Mouse (Mus musculus) MEL (cell line): ENCODE measurements around the gene Trank1. TPM values are rescaled to one million over a fixed set of nuclear protein-coding genes. Genes with fewer than 3 reads are reported as not detected.

Experiments
- DNase-seq: peaks from one replicate; pipeline ENCODE4 v3.0.0; 2011; ENCODE audit warnings: low read depth, low spot score
- H3K27ac ChIP-seq: 2 replicates; pipeline ENCODE4 v1.5.1; 2012; ENCODE audit warnings: low read depth, mild to moderate bottlenecking, control low read depth, low read length, moderate library complexity; ENCODE audit not compliant: control insufficient read depth
- H3K27me3 ChIP-seq, 2 experiments: fragments of 150-350 bp in 1 of 2; sonication (generic) in 1 of 2; 2 replicates each; pipeline ENCODE4 v1.6.1; 2012; ENCODE audit warnings: low read length in 2 of 2, mild to moderate bottlenecking in 2 of 2, improper control_type of control experiment in 1 of 2, moderate library complexity in 1 of 2; ENCODE audit not compliant: insufficient read depth in 2 of 2, control insufficient read depth in 1 of 2
- H3K36me3 ChIP-seq, 2 experiments: 2 replicates each; pipeline ENCODE4 v1.6.1; 2012 to 2014; ENCODE audit warnings: low read length in 2 of 2, improper control_type of control experiment in 1 of 2, inconsistent platforms in 1 of 2, mild to moderate bottlenecking in 1 of 2; ENCODE audit not compliant: insufficient read depth in 2 of 2, control insufficient read depth in 1 of 2
- H3K4me1 ChIP-seq, 2 experiments: fragments of 150-350 bp in 1 of 2; sonication (generic) in 1 of 2; 2 replicates each; pipeline ENCODE4 v1.6.1; 2012; ENCODE audit warnings: low read length in 2 of 2, improper control_type of control experiment in 1 of 2, mild to moderate bottlenecking in 1 of 2; ENCODE audit not compliant: insufficient read depth in 2 of 2, control insufficient read depth in 1 of 2
- H3K4me3 ChIP-seq, 2 experiments: fragments of 150-350 bp in 1 of 2; sonication (generic) in 1 of 2; 2 replicates each; pipeline ENCODE4 v1.5.1; 2012; ENCODE audit warnings: low read depth in 2 of 2, low read length in 2 of 2, mild to moderate bottlenecking in 2 of 2, moderate library complexity in 2 of 2, control low read depth in 1 of 2, improper control_type of control experiment in 1 of 2; ENCODE audit not compliant: control insufficient read depth in 1 of 2, insufficient read depth in 1 of 2
- H3K79me2 ChIP-seq: 2 replicates; pipeline ENCODE4 v1.6.1; 2012; ENCODE audit warnings: mild to moderate bottlenecking, low read length, moderate library complexity; ENCODE audit not compliant: control insufficient read depth, poor library complexity, insufficient read depth
- H3K9ac ChIP-seq: 2 replicates; pipeline ENCODE4 v1.6.1; 2012; ENCODE audit warnings: low read depth, mild to moderate bottlenecking, control low read depth, low read length, moderate library complexity; ENCODE audit not compliant: control insufficient read depth, poor library complexity, severe bottlenecking
- H3K9me3 ChIP-seq: fragments of 150-350 bp; sonication (generic); replicated peaks from 2 replicates; pipeline ENCODE4 v1.6.1; 2012; ENCODE audit warnings: mild to moderate bottlenecking, low read length, improper control_type of control experiment, moderate library complexity; ENCODE audit not compliant: insufficient read depth
- BHLHE40 ChIP-seq: IDR thresholded peaks from 2 replicates; pipeline ENCODE4 v1.6.1; 2012; ENCODE audit warnings: low read depth, mild to moderate bottlenecking, inconsistent platforms, low read length, improper control_type of control experiment, borderline replicate concordance
- CHD1 ChIP-seq: IDR thresholded peaks from 2 replicates; pipeline ENCODE4 v1.6.1; 2012; ENCODE audit warnings: low read depth, mild to moderate bottlenecking, inconsistent platforms, low read length, improper control_type of control experiment
- CTCF ChIP-seq, 3 experiments: IDR thresholded peaks in 2 of 3; conservative IDR thresholded peaks in 1 of 3; 2 replicates each; pipeline ENCODE4 v1.5.1; 2011 to 2012; ENCODE audit warnings: low read length in 3 of 3, low read depth in 2 of 3, mild to moderate bottlenecking in 2 of 3, improper control_type of control experiment in 1 of 3, inconsistent platforms in 1 of 3, mixed read lengths in 1 of 3, moderate library complexity in 1 of 3; ENCODE audit not compliant: control insufficient read depth in 1 of 3, insufficient read depth in 1 of 3, poor library complexity in 1 of 3, severe bottlenecking in 1 of 3
- E2F4 ChIP-seq: IDR thresholded peaks from 2 replicates; pipeline ENCODE4 v1.6.1; 2011; ENCODE audit warnings: low read depth, low read length, improper control_type of control experiment, borderline replicate concordance
- ELF1 ChIP-seq: IDR thresholded peaks from 2 replicates; pipeline ENCODE4 v1.6.1; 2014; ENCODE audit warnings: low read depth, mild to moderate bottlenecking, inconsistent platforms, low read length, improper control_type of control experiment, moderate library complexity
- EP300 ChIP-seq, 2 experiments: IDR thresholded peaks; 2 replicates each; pipeline ENCODE4 v1.6.1; 2011; ENCODE audit warnings: improper control_type of control experiment in 2 of 2, low read length in 2 of 2, low read depth in 1 of 2, mild to moderate bottlenecking in 1 of 2
- GABPA ChIP-seq: IDR thresholded peaks from 2 replicates; pipeline ENCODE4 v1.6.1; 2012; ENCODE audit warnings: low read depth, mild to moderate bottlenecking, inconsistent platforms, low read length, improper control_type of control experiment, moderate library complexity
- GATA1 ChIP-seq: IDR thresholded peaks from 2 replicates; pipeline ENCODE4 v1.6.1; 2011; ENCODE audit warnings: low read depth, low read length, improper control_type of control experiment
- HCFC1 ChIP-seq: IDR thresholded peaks from 2 replicates; pipeline ENCODE4 v1.6.1; 2012; ENCODE audit warnings: low read depth, mild to moderate bottlenecking, inconsistent platforms, low read length, improper control_type of control experiment, moderate library complexity
- JUND ChIP-seq: IDR thresholded peaks from 2 replicates; pipeline ENCODE4 v1.6.1; 2011; ENCODE audit warnings: low read depth, mild to moderate bottlenecking, improper control_type of control experiment, low read length
- KAT2A ChIP-seq: conservative IDR thresholded peaks from 2 replicates; pipeline ENCODE4 v1.6.1; 2012; ENCODE audit warnings: low read depth, low read length, improper control_type of control experiment, inconsistent platforms
- MAX ChIP-seq: IDR thresholded peaks from 2 replicates; pipeline ENCODE4 v1.6.1; 2011; ENCODE audit warnings: low read length, improper control_type of control experiment
- MXI1 ChIP-seq: IDR thresholded peaks from 2 replicates; pipeline ENCODE4 v1.6.1; 2011; ENCODE audit warnings: mild to moderate bottlenecking, low read depth, low read length, improper control_type of control experiment
- MYB ChIP-seq: IDR thresholded peaks from 2 replicates; pipeline ENCODE4 v1.6.1; 2011; ENCODE audit warnings: mild to moderate bottlenecking, low read depth, low read length, improper control_type of control experiment
- MYC ChIP-seq: IDR thresholded peaks from 2 replicates; pipeline ENCODE4 v1.6.1; 2011; ENCODE audit warnings: low read depth, mild to moderate bottlenecking, low read length, improper control_type of control experiment, moderate library complexity
- NELFE ChIP-seq: IDR thresholded peaks from 2 replicates; pipeline ENCODE4 v1.6.1; 2011; ENCODE audit warnings: low read depth, low read length, improper control_type of control experiment
- POLR2A ChIP-seq, 2 experiments: IDR thresholded peaks; 2 replicates each; pipeline ENCODE4 v1.6.1; 2011 to 2012; ENCODE audit warnings: low read length in 2 of 2, mild to moderate bottlenecking in 2 of 2, control low read depth in 1 of 2, improper control_type of control experiment in 1 of 2, low read depth in 1 of 2, moderate library complexity in 1 of 2; ENCODE audit not compliant: control insufficient read depth in 1 of 2, insufficient read depth in 1 of 2, poor library complexity in 1 of 2
- POLR2AphosphoS2 ChIP-seq: IDR thresholded peaks from 2 replicates; pipeline ENCODE4 v1.6.1; 2011; ENCODE audit warnings: low read length, improper control_type of control experiment
- RAD21 ChIP-seq: IDR thresholded peaks from 2 replicates; pipeline ENCODE4 v1.6.1; 2011; ENCODE audit warnings: mild to moderate bottlenecking, low read depth, low read length, improper control_type of control experiment
- SMC3 ChIP-seq: IDR thresholded peaks from 2 replicates; pipeline ENCODE4 v1.6.1; 2011; ENCODE audit warnings: low read depth, low read length, improper control_type of control experiment
- TAL1 ChIP-seq: IDR thresholded peaks from 2 replicates; pipeline ENCODE4 v1.6.1; 2012; ENCODE audit warnings: mild to moderate bottlenecking, inconsistent platforms, low read length, moderate library complexity, mixed read lengths
- TBP ChIP-seq: IDR thresholded peaks from 2 replicates; pipeline ENCODE4 v1.8.0; 2011; ENCODE audit warnings: low read depth, low read length, improper control_type of control experiment
- TCF12 ChIP-seq: IDR thresholded peaks from 2 replicates; pipeline ENCODE4 v1.6.1; 2014; ENCODE audit warnings: low read depth, mild to moderate bottlenecking, inconsistent platforms, low read length, improper control_type of control experiment, moderate library complexity
- USF1 ChIP-seq: IDR thresholded peaks from 2 replicates; pipeline ENCODE4 v1.6.1; 2014; ENCODE audit warnings: low read depth, mild to moderate bottlenecking, inconsistent platforms, low read length, improper control_type of control experiment, moderate library complexity
- USF2 ChIP-seq, 2 experiments: IDR thresholded peaks; 2 replicates each; pipeline ENCODE4 v1.6.1; 2011 to 2012; ENCODE audit warnings: improper control_type of control experiment in 2 of 2, low read length in 2 of 2, borderline replicate concordance in 1 of 2, inconsistent platforms in 1 of 2, low read depth in 1 of 2, mild to moderate bottlenecking in 1 of 2; ENCODE audit not compliant: insufficient read depth in 1 of 2
- ZC3H11A ChIP-seq: IDR thresholded peaks from 2 replicates; pipeline ENCODE4 v1.6.1; 2012; ENCODE audit warnings: low read depth, mild to moderate bottlenecking, inconsistent platforms, low read length, improper control_type of control experiment
- ZKSCAN1 ChIP-seq: IDR thresholded peaks from 2 replicates; pipeline ENCODE4 v1.6.1; 2012; ENCODE audit warnings: low read depth, mild to moderate bottlenecking, inconsistent platforms, low read length, improper control_type of control experiment, moderate library complexity
- ZMIZ1 ChIP-seq: IDR thresholded peaks from 2 replicates; pipeline ENCODE4 v1.6.1; 2012; ENCODE audit warnings: low read depth, mild to moderate bottlenecking, inconsistent platforms, low read length, improper control_type of control experiment, moderate library complexity
- polyA plus RNA-seq, 2 experiments: library from polyadenylated mRNA; stranded (reverse) in 1 of 2; unstranded in 1 of 2; fragments of >175 nt in 1 of 2; fragments of >200 nt in 1 of 2; gene quantifications; 2 replicates each; pipeline versions ENCODE4 v1.2.1 to v1.2.4; 2012; ENCODE audit warnings: low replicate concordance in 2 of 2, low read depth in 1 of 2; ENCODE audit not compliant: insufficient read length in 2 of 2, insufficient read depth in 1 of 2, missing spikeins in 1 of 2
- total RNA-seq: library from RNA; depleted of rRNA; stranded (reverse); fragments of 300-350 nt; gene quantifications from 2 replicates; pipeline ENCODE4 v1.2.3, GENCODE M21; 2012

Trank1 gene
- total and polyA plus RNA-seq, 3 experiments = not detected

DNA sequence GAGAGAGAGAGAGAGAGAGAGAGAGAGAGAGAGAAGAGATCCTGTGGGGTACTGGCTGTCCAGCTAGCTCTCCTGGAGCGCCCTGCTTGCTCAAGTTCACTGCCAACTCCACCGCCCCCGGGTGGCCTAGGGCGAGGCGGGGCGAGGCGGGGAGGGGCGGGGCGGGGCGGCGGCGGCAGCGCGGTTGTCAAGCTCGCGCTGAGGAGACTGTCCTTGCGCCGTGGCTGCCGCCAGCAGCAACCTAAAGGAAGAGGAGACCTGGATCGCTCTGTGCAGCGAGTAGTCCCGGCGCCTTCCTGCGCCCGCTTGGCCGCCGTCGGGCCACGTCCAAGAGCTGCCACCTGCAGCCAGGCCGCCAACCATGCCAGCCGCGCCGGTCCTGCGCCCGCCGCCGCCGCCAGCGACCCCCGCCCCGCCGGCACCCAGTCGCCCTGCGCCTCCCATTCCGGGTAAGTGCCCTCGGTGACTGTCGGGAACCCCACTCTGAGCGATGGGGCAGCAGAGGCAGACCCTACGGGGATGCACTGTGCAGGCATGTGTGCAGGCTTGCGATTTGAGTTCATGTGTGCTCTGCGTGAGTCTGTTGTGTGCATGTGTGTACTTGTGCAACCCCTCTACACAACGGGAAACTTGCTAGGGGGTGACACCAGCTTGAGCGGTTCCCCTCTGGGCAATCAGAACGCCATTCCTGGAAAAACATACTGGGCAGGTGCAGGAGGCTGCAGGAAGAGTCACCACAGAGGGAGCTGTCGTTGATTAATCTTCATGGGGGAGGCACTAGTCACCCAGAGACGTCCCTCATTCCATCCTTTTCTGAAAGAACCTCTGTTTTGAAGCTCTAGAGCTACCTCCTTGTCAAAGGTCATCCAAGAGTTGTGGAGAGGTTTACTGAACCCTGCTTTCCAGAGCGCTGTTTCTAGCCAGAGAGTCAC is 127.6 kb downstream of the Trank1 start, which contains the start of gene Dclk3:
Gene Dclk3 (plus strand): TSS at position 178 of the 932 bp plus-strand sequence.
- Histone ChIP-seq H3K9me3 (no peaks in the 10 kb centered on the region), H3K36me3 (no peaks in the 10 kb centered on the region), H3K4me3 (no peak within 1 kb of the TSS), H3K27ac (no peak within 1 kb of the TSS), H3K9ac (no peak within 1 kb of the TSS), H3K79me2 (no peaks in the 10 kb centered on the region), H3K27me3 (no peaks in the 10 kb centered on the region), H3K4me1 (no peaks in the 10 kb centered on the region)
- no peak for DNase-seq
- no peak for TF ChIP-seq USF2 (IDR thresholded peaks at IDR 0.05; ENCODE audit: borderline replicate concordance in 1 of 2, insufficient read depth in 1 of 2, low read depth in 1 of 2, low read length in 2 of 2)
- no peak for TF ChIP-seq TAL1
- TF ChIP-seq RAD21 = no peak
- TF ChIP-seq MAX = no peak
- no peak for TF ChIP-seq ELF1
- no peak for TF ChIP-seq POLR2AphosphoS2
- no peak for TF ChIP-seq HCFC1
- no peak for TF ChIP-seq BHLHE40
- no peak for TF ChIP-seq TBP
- no peak for TF ChIP-seq POLR2A (IDR thresholded peaks at IDR 0.05; ENCODE audit: control insufficient read depth in 1 of 2, insufficient read depth in 1 of 2, low read depth in 1 of 2, low read length in 2 of 2, poor library complexity in 1 of 2)
- TF ChIP-seq JUND = no peak
- no peak for TF ChIP-seq ZMIZ1
- TF ChIP-seq EP300 (IDR thresholded peaks at IDR 0.05; ENCODE audit: low read depth in 1 of 2, low read length in 2 of 2) = no peak
- no peak for TF ChIP-seq MYB
- TF ChIP-seq SMC3 = no peak
- no peak for TF ChIP-seq GABPA
- TF ChIP-seq GATA1 = no peak
- no peak for TF ChIP-seq KAT2A
- TF ChIP-seq CTCF (IDR thresholded peaks at IDR 0.05 in 2 of 3, conservative IDR thresholded peaks at IDR 0.05 in 1 of 3; ENCODE audit: control insufficient read depth in 1 of 3, insufficient read depth in 1 of 3, low read depth in 2 of 3, low read length in 3 of 3, poor library complexity in 1 of 3, severe bottlenecking in 1 of 3) = no peak
- TF ChIP-seq MYC = no peak

DNA sequence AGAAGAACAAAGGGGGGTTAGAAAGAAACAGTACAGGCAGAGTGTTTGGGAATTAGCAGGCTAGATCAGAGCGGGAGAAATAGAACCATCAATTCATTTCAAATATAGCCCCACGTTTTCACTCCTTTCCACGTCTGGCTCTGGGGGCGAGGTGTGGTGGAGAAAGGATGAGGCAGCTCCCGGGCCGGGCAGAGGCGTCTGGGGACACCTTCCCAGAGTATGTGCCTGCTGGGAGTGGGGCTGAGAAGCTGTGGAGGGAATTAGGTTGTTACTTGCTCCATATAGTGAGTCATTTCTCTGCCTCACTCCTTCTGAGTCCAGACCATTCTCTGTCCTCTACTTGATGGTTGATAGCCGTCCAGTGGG is 128.3 kb downstream of the Trank1 start:
- no peaks in the 10 kb centered on the region for H3K36me3 ChIP-seq
- DNase-seq = no peak
- no peak overlapping the region for H3K4me3 ChIP-seq
- H3K27me3 ChIP-seq = no peaks in the 10 kb centered on the region
- H3K4me1 ChIP-seq = no peaks in the 10 kb centered on the region
- no peak for TF ChIP-seq SMC3
- TF ChIP-seq MAX = no peak
- no peak for TF ChIP-seq KAT2A
- TF ChIP-seq ZC3H11A = no peak
- no peak for TF ChIP-seq BHLHE40
- no peak for TF ChIP-seq USF1
- TF ChIP-seq CHD1 = no peak
- no peak for TF ChIP-seq POLR2A (IDR thresholded peaks at IDR 0.05; ENCODE audit: control insufficient read depth in 1 of 2, insufficient read depth in 1 of 2, low read depth in 1 of 2, low read length in 2 of 2, poor library complexity in 1 of 2)
- TF ChIP-seq TCF12 = no peak
- no peak for TF ChIP-seq TBP
- no peak for TF ChIP-seq GABPA
- no peak for TF ChIP-seq ELF1
- TF ChIP-seq CTCF (IDR thresholded peaks at IDR 0.05 in 2 of 3, conservative IDR thresholded peaks at IDR 0.05 in 1 of 3; ENCODE audit: control insufficient read depth in 1 of 3, insufficient read depth in 1 of 3, low read depth in 2 of 3, low read length in 3 of 3, poor library complexity in 1 of 3, severe bottlenecking in 1 of 3) = no peak
- TF ChIP-seq NELFE = no peak
- TF ChIP-seq MXI1 = no peak
- no peak for TF ChIP-seq ZKSCAN1
- TF ChIP-seq USF2 (IDR thresholded peaks at IDR 0.05; ENCODE audit: borderline replicate concordance in 1 of 2, insufficient read depth in 1 of 2, low read depth in 1 of 2, low read length in 2 of 2) = no peak
- no peak for TF ChIP-seq MYB
- no peak for TF ChIP-seq E2F4
- TF ChIP-seq, all 39 proteins: peak for 0
- Histone ChIP-seq H3K9ac (no peak overlapping the region), H3K27ac (no peak overlapping the region), H3K9me3 (no peaks in the 10 kb centered on the region), H3K79me2 (no peaks in the 10 kb centered on the region)
